Mouse (Mus musculus) effector memory CD4-positive, alpha-beta T cell, adult 7 months (primary cell): Measurements from ENCODE around the gene Gtf2ird1. TPM values are rescaled to one million over a fixed set of nuclear protein-coding genes. Genes with fewer than 3 reads are reported as not detected.

Experiments used
- polyA plus RNA-seq: library from polyadenylated mRNA; unstranded; fragments of 100-300 nt; shearing (Covaris generic); gene quantifications from one replicate; pipeline ENCODE4 v1.2.1, GENCODE M21; 2017

The Gtf2ird1 gene
- polyA plus RNA-seq = 4.7 TPM

GRCm38 (mm10) chr5:134456503-134456962, at the start of gene Gtf2ird1:
TSS of gene Gtf2ird1 (minus strand) at chr5:134456716.

GRCm38 (mm10) chr5:134314688-134315622, 141.6 kb downstream of the Gtf2ird1 start, which contains the start of gene Gtf2i:
TSS of gene Gtf2i (minus strand) at chr5:134314760.

Other genes starting within 250 kb of the Gtf2ird1 start
- 5.4 TPM for gene Ncf1, start 227.1 kb downstream of the Gtf2ird1 start, polyA plus RNA-seq
- gene Gtf2i, start 142.0 kb downstream of the Gtf2ird1 start, polyA plus RNA-seq = 258 TPM
- 0.35 TPM for gene Clip2, start 95.7 kb upstream of the Gtf2ird1 start, polyA plus RNA-seq
- not detected for gene Syna, start 103.5 kb upstream of the Gtf2ird1 start, polyA plus RNA-seq
- gene Rfc2, start 124.7 kb upstream of the Gtf2ird1 start, polyA plus RNA-seq = 102 TPM
- 0.52 TPM for gene Lat2, start 158.3 kb upstream of the Gtf2ird1 start, polyA plus RNA-seq
- 240 TPM for gene Eif4h, start 182.8 kb upstream of the Gtf2ird1 start, polyA plus RNA-seq
- 12.7 TPM for gene Limk1, start 231.9 kb upstream of the Gtf2ird1 start, polyA plus RNA-seq